Mouse (Mus musculus) kidney, adult 2 months (tissue): ENCODE results near the gene Prr19.

Experiments used
- CTCF ChIP-seq: fragments of 200-500 bp; conservative IDR thresholded peaks from 2 replicates; pipeline ENCODE4 v1.5.1; 2011; ENCODE audit warnings: low read depth, mild to moderate bottlenecking, control low read depth, low read length, moderate library complexity, mixed read lengths; ENCODE audit not compliant: insufficient read depth, insufficient read length
- POLR2A ChIP-seq: fragments of 200-500 bp; IDR thresholded peaks from one replicate; pipeline ENCODE4 v1.6.1; 2011; ENCODE audit warnings: low read depth, low read length, control low read depth

GRCm38 (mm10) chr7:25281734-25282601, 19.2 kb upstream of the Prr19 start:
- no peak for TF ChIP-seq CTCF
- TF ChIP-seq POLR2A = peak; percentile 62
